Mouse (Mus musculus) gastrocnemius, adult 8-10 months (tissue): Measurements from ENCODE around the gene Tnfaip6. TPM values are rescaled to one million over a fixed set of nuclear protein-coding genes. Genes with fewer than 3 reads are reported as not detected.
"Not testable (repeated sequence)": the region's sequence is repeated elsewhere in the genome, so short reads cannot be mapped to it uniquely, and the experiment has no call there.

ENCODE experiments used
- DNase-seq, 2 experiments: peaks; one replicate each; pipeline ENCODE4 v3.0.0; 2022; ENCODE audit warnings: low spot score in 2 of 2
- total RNA-seq, 4 experiments: library from RNA; stranded (reverse); gene quantifications; 2 replicates each; pipeline ENCODE4 v1.2.4; 2022

The Tnfaip6 gene
- total RNA-seq: under 1 TPM; 0.36 to 0.54 (median 0.46) TPM

GRCm38 (mm10) chr2:52037882-52038281 lies at the start of gene Tnfaip6:
Gene Tnfaip6, plus strand, starts transcription at chr2:52038009.
- peak; percentile 49 to 55 for DNase-seq

- no peak for DNase-seq
Observed at GRCm38 (mm10) chr2:51989559-51989958, 48.2 kb upstream of the Tnfaip6 start.

GRCm38 (mm10) chr2:51991447-51991846 lies 46.4 kb upstream of the Tnfaip6 start:
- DNase-seq: no peak

GRCm38 (mm10) chr2:51999996-52000395 lies 37.8 kb upstream of the Tnfaip6 start:
- DNase-seq: no peak

GRCm38 (mm10) chr2:52001521-52001920 lies 36.3 kb upstream of the Tnfaip6 start:
- no peak for DNase-seq

- not testable (repeated sequence) for DNase-seq
Observed at GRCm38 (mm10) chr2:52002299-52002698, 35.5 kb upstream of the Tnfaip6 start.

GRCm38 (mm10) chr2:52006380-52006779 lies 31.4 kb upstream of the Tnfaip6 start:
- DNase-seq: no peak

- not testable (repeated sequence) for DNase-seq
Observed at GRCm38 (mm10) chr2:52011820-52012219, 26.0 kb upstream of the Tnfaip6 start.

- peak in 1 of 2 experiments; percentile 10 for DNase-seq
Observed at GRCm38 (mm10) chr2:52013306-52013820, 24.4 kb upstream of the Tnfaip6 start.

- DNase-seq: no peak
Observed at GRCm38 (mm10) chr2:52016361-52016760, 21.4 kb upstream of the Tnfaip6 start.

GRCm38 (mm10) chr2:52027061-52027460 lies 10.7 kb upstream of the Tnfaip6 start:
- no peak for DNase-seq

- DNase-seq: no peak
Observed at GRCm38 (mm10) chr2:52029426-52029825, 8.4 kb upstream of the Tnfaip6 start.

GRCm38 (mm10) chr2:52031491-52031890 lies 6.3 kb upstream of the Tnfaip6 start:
- no peak for DNase-seq

GRCm38 (mm10) chr2:52034601-52035000 lies 3.2 kb upstream of the Tnfaip6 start:
- DNase-seq: no peak

GRCm38 (mm10) chr2:52035144-52035543 lies 2.7 kb upstream of the Tnfaip6 start:
- no peak for DNase-seq

- DNase-seq: no peak
Observed at GRCm38 (mm10) chr2:52036929-52037595, 747 bp upstream of the Tnfaip6 start.

GRCm38 (mm10) chr2:52038558-52038957 lies 749 bp downstream of the Tnfaip6 start:
- no peak for DNase-seq

GRCm38 (mm10) chr2:52039083-52039801 lies 1.4 kb downstream of the Tnfaip6 start:
- no peak for DNase-seq

- DNase-seq: no peak
Observed at GRCm38 (mm10) chr2:52042132-52042531, 4.3 kb downstream of the Tnfaip6 start.

- no peak for DNase-seq
Observed at GRCm38 (mm10) chr2:52042714-52043113, 4.9 kb downstream of the Tnfaip6 start.

GRCm38 (mm10) chr2:52043485-52043884 lies 5.7 kb downstream of the Tnfaip6 start:
- DNase-seq: no peak

- no peak for DNase-seq
Observed at GRCm38 (mm10) chr2:52046032-52046431, 8.2 kb downstream of the Tnfaip6 start.

- DNase-seq: no peak
Observed at GRCm38 (mm10) chr2:52050823-52051222, 13.0 kb downstream of the Tnfaip6 start.
